Mouse (Mus musculus): ENCODE results near the gene Snx13. TPM values are rescaled to one million over a fixed set of nuclear protein-coding genes. Genes with fewer than 3 reads are reported as not detected.

The Snx13 gene
- polyA plus RNA-seq (2015; fragmentation: Nextera tagmentation; extraction: Ambion mirVana): 7.9 and 9.8 TPM in 2 replicates

GRCm38 (mm10) chr12:35046999-35047319 is at the start of gene Snx13:
Snx13 (plus strand) TSS chr12:35047186.
- Histone ChIP-seq H3K4me3 (replicated peaks) (peak within 1 kb of the TSS; percentile 91), H3K27ac (peak within 1 kb of the TSS; percentile 94), H3K4me1 (replicated peaks) (peaks cover 29% of the 10 kb centered on the region), H3K36me3 (no peaks in the 10 kb centered on the region), H3K4me2 (peak within 1 kb of the TSS; percentile 89), H3K9ac (peak within 1 kb of the TSS; percentile 88), H3K9me3 (replicated peaks) (no peaks in the 10 kb centered on the region), H3K27me3 (no peaks in the 10 kb centered on the region)
- peak; percentile 76 for DNase-seq
- WGBS (ENCODE audit: insufficient replicate concordance): under 1% methylated on average over 48 of the region's 51 CpGs
- peak; percentile 95 for ATAC-seq (ENCODE audit: low read depth)

- 64% methylated on average over 3 of the region's 3 CpGs for WGBS (ENCODE audit: insufficient replicate concordance)
- no peak overlapping the region for H3K4me2 ChIP-seq
- no peak for DNase-seq
- no peaks in the 10 kb centered on the region for H3K4me1 ChIP-seq (replicated peaks)
- no peaks in the 10 kb centered on the region for H3K36me3 ChIP-seq
- no peak overlapping the region for H3K9ac ChIP-seq
- H3K4me3 ChIP-seq (replicated peaks): no peak overlapping the region
- no peaks in the 10 kb centered on the region for H3K9me3 ChIP-seq (replicated peaks)
- no peaks in the 10 kb centered on the region for H3K27me3 ChIP-seq
- no peak for ATAC-seq (ENCODE audit: low read depth)
- H3K27ac ChIP-seq: no peak overlapping the region
These were observed 49.3 kb upstream of the Snx13 start for GRCm38 (mm10) chr12:34997597-34998182.

- no peak for ATAC-seq (ENCODE audit: low read depth)
- Histone ChIP-seq H3K36me3 (no peaks in the 10 kb centered on the region), H3K27me3 (no peaks in the 10 kb centered on the region), H3K9ac (no peak overlapping the region), H3K4me3 (replicated peaks) (no peak overlapping the region), H3K27ac (no peak overlapping the region), H3K4me2 (no peak overlapping the region), H3K4me1 (replicated peaks) (no peaks in the 10 kb centered on the region), H3K9me3 (replicated peaks) (no peaks in the 10 kb centered on the region)
- DNase-seq: no peak
- 64% methylated on average over 12 of the region's 12 CpGs for WGBS (ENCODE audit: insufficient replicate concordance)
These were observed 48.1 kb upstream of the Snx13 start for GRCm38 (mm10) chr12:34998778-34999467.

- no peaks in the 10 kb centered on the region for H3K27me3 ChIP-seq
- H3K4me1 ChIP-seq (replicated peaks): no peaks in the 10 kb centered on the region
- DNase-seq (no peak), ATAC-seq (ENCODE audit: low read depth) (no peak)
- H3K4me3 ChIP-seq (replicated peaks): no peak overlapping the region
- H3K36me3 ChIP-seq: no peaks in the 10 kb centered on the region
- H3K27ac ChIP-seq: no peak overlapping the region
- H3K4me2 ChIP-seq: no peak overlapping the region
- 29% methylated on average over 4 of the region's 4 CpGs for WGBS (ENCODE audit: insufficient replicate concordance)
- H3K9me3 ChIP-seq (replicated peaks): no peaks in the 10 kb centered on the region
- H3K9ac ChIP-seq: no peak overlapping the region
These were observed 46.7 kb upstream of the Snx13 start for GRCm38 (mm10) chr12:35000323-35000722.

GRCm38 (mm10) chr12:35005748-35006147 is 41.2 kb upstream of the Snx13 start:
- Histone ChIP-seq H3K4me2 (no peak overlapping the region), H3K27ac (no peak overlapping the region), H3K9ac (no peak overlapping the region), H3K9me3 (replicated peaks) (no peaks in the 10 kb centered on the region), H3K27me3 (no peaks in the 10 kb centered on the region), H3K4me3 (replicated peaks) (no peak overlapping the region), H3K4me1 (replicated peaks) (no peaks in the 10 kb centered on the region), H3K36me3 (no peaks in the 10 kb centered on the region)
- ATAC-seq (ENCODE audit: low read depth) (no peak), DNase-seq (no peak)

- no peak for ATAC-seq (ENCODE audit: low read depth)
These were observed 39.1 kb upstream of the Snx13 start for GRCm38 (mm10) chr12:35007851-35008250.

GRCm38 (mm10) chr12:35008340-35009137 is 38.4 kb upstream of the Snx13 start:
- 67% methylated on average over 11 of the region's 11 CpGs for WGBS (ENCODE audit: insufficient replicate concordance)
- no peak overlapping the region for H3K4me2 ChIP-seq
- no peak overlapping the region for H3K9ac ChIP-seq
- H3K4me3 ChIP-seq (replicated peaks): no peak overlapping the region
- H3K36me3 ChIP-seq: no peaks in the 10 kb centered on the region
- H3K27me3 ChIP-seq: no peaks in the 10 kb centered on the region
- ATAC-seq (ENCODE audit: low read depth): no peak
- no peaks in the 10 kb centered on the region for H3K9me3 ChIP-seq (replicated peaks)
- no peak for DNase-seq
- H3K27ac ChIP-seq: no peak overlapping the region
- H3K4me1 ChIP-seq (replicated peaks): no peaks in the 10 kb centered on the region

More at GRCm38 (mm10) chr12:35007851-35008250, 39.1 kb upstream of the Snx13 start:
- DNase-seq: no peak
- no peak overlapping the region for H3K9ac ChIP-seq
- no peaks in the 10 kb centered on the region for H3K27me3 ChIP-seq
- H3K36me3 ChIP-seq: no peaks in the 10 kb centered on the region
- no peaks in the 10 kb centered on the region for H3K9me3 ChIP-seq (replicated peaks)
- no peak overlapping the region for H3K27ac ChIP-seq
- H3K4me1 ChIP-seq (replicated peaks): no peaks in the 10 kb centered on the region
- 69% methylated on average over 1 of the region's 1 CpGs for WGBS (ENCODE audit: insufficient replicate concordance)
- no peak overlapping the region for H3K4me3 ChIP-seq (replicated peaks)
- no peak overlapping the region for H3K4me2 ChIP-seq

- no peaks in the 10 kb centered on the region for H3K27me3 ChIP-seq
- no peak overlapping the region for H3K9ac ChIP-seq
- 56% methylated on average over 1 of the region's 1 CpGs for WGBS (ENCODE audit: insufficient replicate concordance)
- H3K4me1 ChIP-seq (replicated peaks): no peaks in the 10 kb centered on the region
- H3K27ac ChIP-seq: no peak overlapping the region
- ATAC-seq (ENCODE audit: low read depth): no peak
- no peak for DNase-seq
- no peak overlapping the region for H3K4me3 ChIP-seq (replicated peaks)
- no peaks in the 10 kb centered on the region for H3K36me3 ChIP-seq
- no peak overlapping the region for H3K4me2 ChIP-seq
- H3K9me3 ChIP-seq (replicated peaks): no peaks in the 10 kb centered on the region
These were observed 35.5 kb upstream of the Snx13 start for GRCm38 (mm10) chr12:35011462-35011861.

GRCm38 (mm10) chr12:35013950-35014349 is 33.0 kb upstream of the Snx13 start:
- no peak overlapping the region for H3K9ac ChIP-seq
- 23% methylated on average over 2 of the region's 2 CpGs for WGBS (ENCODE audit: insufficient replicate concordance)
- ATAC-seq (ENCODE audit: low read depth) (no peak), DNase-seq (no peak)
- no peaks in the 10 kb centered on the region for H3K27me3 ChIP-seq
- H3K27ac ChIP-seq: no peak overlapping the region
- H3K4me3 ChIP-seq (replicated peaks): no peak overlapping the region
- no peak overlapping the region for H3K4me2 ChIP-seq
- H3K36me3 ChIP-seq: no peaks in the 10 kb centered on the region
- H3K9me3 ChIP-seq (replicated peaks): no peaks in the 10 kb centered on the region
- no peaks in the 10 kb centered on the region for H3K4me1 ChIP-seq (replicated peaks)

GRCm38 (mm10) chr12:35016056-35016455 is 30.9 kb upstream of the Snx13 start:
- WGBS (ENCODE audit: insufficient replicate concordance): 61% methylated on average over 3 of the region's 3 CpGs
- H3K36me3 ChIP-seq: no peaks in the 10 kb centered on the region
- H3K9me3 ChIP-seq (replicated peaks): no peaks in the 10 kb centered on the region
- no peaks in the 10 kb centered on the region for H3K27me3 ChIP-seq
- ATAC-seq (ENCODE audit: low read depth) (no peak), DNase-seq (no peak)
- no peak overlapping the region for H3K9ac ChIP-seq
- H3K4me1 ChIP-seq (replicated peaks): no peaks in the 10 kb centered on the region
- no peak overlapping the region for H3K27ac ChIP-seq
- no peak overlapping the region for H3K4me2 ChIP-seq
- H3K4me3 ChIP-seq (replicated peaks): no peak overlapping the region

GRCm38 (mm10) chr12:35016481-35017250 is 30.3 kb upstream of the Snx13 start:
- Histone ChIP-seq H3K4me2 (no peak overlapping the region), H3K27ac (no peak overlapping the region), H3K4me3 (replicated peaks) (no peak overlapping the region), H3K27me3 (no peaks in the 10 kb centered on the region), H3K9me3 (replicated peaks) (no peaks in the 10 kb centered on the region), H3K4me1 (replicated peaks) (no peaks in the 10 kb centered on the region), H3K9ac (no peak overlapping the region), H3K36me3 (no peaks in the 10 kb centered on the region)
- 73% methylated on average over 9 of the region's 9 CpGs for WGBS (ENCODE audit: insufficient replicate concordance)
- ATAC-seq (ENCODE audit: low read depth) (no peak), DNase-seq (no peak)
